Mouse (Mus musculus) ovary, postnatal 14 days (tissue): Measurements from ENCODE around the gene Abcd2.

Experiments
- DNase-seq: peaks from one replicate; pipeline ENCODE4 v3.0.0; 2022; ENCODE audit warnings: low spot score

The Abcd2 gene

GRCm38 (mm10) chr15:91191412-91192222, at the start of gene Abcd2:
Gene Abcd2 (minus strand): TSS chr15:91191799.
- DNase-seq: peak; percentile 60

- no peak for DNase-seq
Measured at GRCm38 (mm10) chr15:91240683-91241335, 49.2 kb upstream of the Abcd2 start.

GRCm38 (mm10) chr15:91237294-91237693, 45.7 kb upstream of the Abcd2 start:
- DNase-seq: no peak

- DNase-seq: no peak
Measured at GRCm38 (mm10) chr15:91206518-91206917, 14.9 kb upstream of the Abcd2 start.

- no peak for DNase-seq
Measured at GRCm38 (mm10) chr15:91203521-91203920, 11.9 kb upstream of the Abcd2 start.

GRCm38 (mm10) chr15:91202486-91202885, 10.9 kb upstream of the Abcd2 start:
- no peak for DNase-seq

GRCm38 (mm10) chr15:91200833-91201232, 9.2 kb upstream of the Abcd2 start:
- no peak for DNase-seq

GRCm38 (mm10) chr15:91199256-91199905, 7.8 kb upstream of the Abcd2 start, which contains the start of gene CN725425:
Gene CN725425 (plus strand): TSS chr15:91199494.
- no peak for DNase-seq

GRCm38 (mm10) chr15:91192223-91192598, 612 bp upstream of the Abcd2 start:
- DNase-seq: no peak

- DNase-seq: no peak
Measured at GRCm38 (mm10) chr15:91190519-91191207, 936 bp downstream of the Abcd2 start.

GRCm38 (mm10) chr15:91190026-91190425, 1.6 kb downstream of the Abcd2 start:
- no peak for DNase-seq

- no peak for DNase-seq
Measured at GRCm38 (mm10) chr15:91186358-91186757, 5.2 kb downstream of the Abcd2 start.

- no peak for DNase-seq
Measured at GRCm38 (mm10) chr15:91179911-91180622, 11.5 kb downstream of the Abcd2 start.

- no peak for DNase-seq
Measured at GRCm38 (mm10) chr15:91178656-91179314, 12.8 kb downstream of the Abcd2 start.

GRCm38 (mm10) chr15:91172193-91172592, 19.4 kb downstream of the Abcd2 start:
- DNase-seq: no peak

- DNase-seq: no peak
Measured at GRCm38 (mm10) chr15:91171332-91171731, 20.3 kb downstream of the Abcd2 start.

GRCm38 (mm10) chr15:91170602-91171328, 20.8 kb downstream of the Abcd2 start:
- DNase-seq: no peak

- DNase-seq: no peak
Measured at GRCm38 (mm10) chr15:91167850-91168562, 23.6 kb downstream of the Abcd2 start.

GRCm38 (mm10) chr15:91165021-91165420, 26.6 kb downstream of the Abcd2 start:
- no peak for DNase-seq

GRCm38 (mm10) chr15:91163454-91163853, 28.1 kb downstream of the Abcd2 start:
- no peak for DNase-seq
